Mouse (Mus musculus): ENCODE results near the gene Cep290.

Cep290 gene

DNA sequence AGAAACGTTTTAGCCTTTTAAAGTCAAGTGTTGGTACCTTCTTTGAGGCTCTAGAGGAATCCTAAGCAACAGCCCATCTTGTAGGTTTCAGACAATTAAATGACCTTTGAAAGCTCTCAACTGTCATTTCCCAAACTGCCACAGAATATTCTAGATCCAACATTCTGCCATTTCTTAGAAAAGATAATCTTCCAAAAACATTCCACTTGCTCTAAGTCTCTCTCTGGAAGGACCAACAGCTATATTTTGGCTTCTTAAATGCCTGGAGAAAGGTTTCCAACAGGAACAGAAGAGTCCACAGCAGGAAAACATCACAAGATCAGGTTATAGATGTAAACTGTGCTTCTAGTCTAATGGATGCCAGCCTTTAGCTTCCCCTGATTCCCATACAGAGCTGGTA lies 103.0 kb downstream of the Cep290 start, which contains the start of the genes 4930430F08Rik and 1700017N19Rik:
Gene 4930430F08Rik, minus strand, starts transcription at position 101 of the 400 bp plus-strand sequence.
Gene 1700017N19Rik, plus strand, starts transcription at position 162 of the 400 bp plus-strand sequence.
- DNase-seq (ENCODE audit: low spot score in 2 of 2), result no peak

- no peak for DNase-seq (ENCODE audit: low spot score in 2 of 2)
Measured at GRCm38 (mm10) chr10:100598339-100598738, 111.0 kb downstream of the Cep290 start.

GRCm38 (mm10) chr10:100603511-100603910 lies 116.2 kb downstream of the Cep290 start:
- DNase-seq (ENCODE audit: low spot score in 2 of 2), result no peak

GRCm38 (mm10) chr10:100604254-100604653 lies 116.9 kb downstream of the Cep290 start:
- DNase-seq (ENCODE audit: low spot score in 2 of 2), result no peak

DNA sequence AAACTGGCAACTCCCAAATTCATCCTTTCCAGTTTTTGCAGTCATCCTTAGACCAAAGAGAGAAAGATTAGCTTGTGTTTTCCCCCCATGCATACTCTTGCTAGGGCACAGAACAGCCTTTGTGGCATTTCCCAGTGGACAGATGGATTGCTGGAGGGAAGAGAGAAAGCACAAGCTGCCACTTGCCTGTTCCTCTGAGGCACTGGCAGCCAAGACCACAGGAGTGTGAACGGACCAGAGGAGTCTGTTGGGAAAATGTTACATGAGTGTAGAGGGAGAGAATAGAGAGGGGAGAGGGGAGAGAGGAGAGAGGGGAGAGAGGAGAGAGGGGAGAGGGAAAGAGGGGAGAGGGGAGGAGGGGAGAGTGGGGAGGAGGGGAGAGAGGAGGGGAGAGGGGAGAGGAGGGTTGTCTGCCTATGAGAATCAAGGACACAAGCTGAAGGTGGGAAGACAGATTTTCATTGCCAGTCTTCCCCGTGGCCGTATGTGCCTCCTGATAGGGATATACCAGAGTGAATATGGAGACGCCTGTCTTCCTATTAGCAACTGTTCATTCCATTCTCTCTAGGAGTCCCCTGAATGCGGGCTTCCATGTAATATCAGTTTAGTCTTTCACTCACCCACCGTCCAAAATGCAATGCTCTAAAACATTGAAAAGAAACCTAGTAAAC lies 130.0 kb downstream of the Cep290 start:
- no peak for DNase-seq (ENCODE audit: low spot score in 2 of 2)

- DNase-seq (ENCODE audit: low spot score in 2 of 2), result no peak
Measured at GRCm38 (mm10) chr10:100619474-100619873, 132.1 kb downstream of the Cep290 start.

DNA sequence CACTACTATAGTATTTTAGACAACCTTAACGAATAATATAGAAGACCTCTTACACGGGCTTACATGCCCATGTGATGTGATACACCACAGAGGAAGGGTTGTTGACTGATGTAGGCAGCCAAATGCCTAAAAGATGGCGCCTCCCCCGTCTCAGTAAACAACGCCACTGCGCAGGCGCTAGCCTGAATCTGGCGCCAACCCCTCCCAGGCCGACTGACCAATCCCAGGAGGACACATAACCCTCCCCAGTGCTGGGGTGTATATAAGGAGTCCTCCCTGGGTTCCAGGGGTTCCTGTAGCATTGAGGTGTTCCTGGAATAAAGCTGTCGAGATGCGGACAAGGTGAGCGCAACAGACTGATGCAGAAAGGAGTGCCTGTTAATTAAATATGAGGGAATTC lies 132.7 kb downstream of the Cep290 start:
- no peak for DNase-seq (ENCODE audit: low spot score in 2 of 2)

- DNase-seq (ENCODE audit: low spot score in 2 of 2), result no peak
Measured at GRCm38 (mm10) chr10:100622494-100622893, 135.1 kb downstream of the Cep290 start.

Measured in left cerebral cortex, adult 9 months (tissue).